Mouse (Mus musculus): ENCODE measurements around the gene Eps8.

GRCm38 (mm10) chr6:137688079-137688478 lies 33.4 kb upstream of the Eps8 start:
- TF ChIP-seq CTCF (IDR thresholded peaks at IDR 0.05; ENCODE audit: low read depth, low read length) = no peak
- no peak for TF ChIP-seq EP300 (IDR thresholded peaks at IDR 0.05; ENCODE audit: insufficient read depth, low read depth, low read length)
- no peak for TF ChIP-seq POLR2A (IDR thresholded peaks at IDR 0.05; ENCODE audit: insufficient read depth, low read length)

Data from ES-Bruce4 (cell line).